Mouse (Mus musculus) ES-E14 (cell line): ENCODE results near the gene Arl15. TPM values are rescaled to one million over a fixed set of nuclear protein-coding genes. Genes with fewer than 3 reads are reported as not detected.

Experiments
- DNase-seq: peaks from one replicate; pipeline ENCODE4 v3.0.0-alpha.2; 2013; ENCODE audit warnings: low read depth, low spot score
- H3K27ac ChIP-seq: 2 replicates; pipeline ENCODE4 v1.5.1; 2012; ENCODE audit warnings: low read depth, mild to moderate bottlenecking, low read length, moderate library complexity, mixed read lengths; ENCODE audit not compliant: poor library complexity, insufficient read depth, severe bottlenecking
- H3K36me3 ChIP-seq: 2 replicates; pipeline ENCODE4 v1.6.1; 2012; ENCODE audit warnings: mild to moderate bottlenecking, low read length, moderate library complexity, mixed read lengths; ENCODE audit not compliant: control insufficient read depth, poor library complexity, insufficient read depth, severe bottlenecking
- H3K4me1 ChIP-seq, 2 experiments: fragments of 150-350 bp in 1 of 2; sonication (generic) in 1 of 2; 2 replicates each; pipeline ENCODE4 v1.6.1; 2012; ENCODE audit warnings: low read length in 2 of 2, mild to moderate bottlenecking in 1 of 2, mixed read lengths in 1 of 2; ENCODE audit not compliant: control insufficient read depth in 2 of 2, insufficient read depth in 2 of 2, poor library complexity in 1 of 2
- H3K4me3 ChIP-seq, 2 experiments: fragments of 150-350 bp in 1 of 2; sonication (generic) in 1 of 2; 2 replicates each; pipeline ENCODE4 v1.5.1; 2012; ENCODE audit warnings: low read length in 2 of 2, low read depth in 1 of 2, mild to moderate bottlenecking in 1 of 2, mixed read lengths in 1 of 2; ENCODE audit not compliant: insufficient read depth in 1 of 2, poor library complexity in 1 of 2, severe bottlenecking in 1 of 2
- H3K9ac ChIP-seq: 2 replicates; pipeline ENCODE4 v1.6.1; 2012; ENCODE audit warnings: low read depth, mild to moderate bottlenecking, low read length, mixed read lengths; ENCODE audit not compliant: poor library complexity, insufficient read depth, severe bottlenecking
- H3K9me3 ChIP-seq: fragments of 150-350 bp; sonication (generic); 2 replicates; pipeline ENCODE4 v1.6.1; 2012; ENCODE audit warnings: low read depth, mild to moderate bottlenecking, low read length; ENCODE audit not compliant: control insufficient read depth, insufficient read depth
- CHD2 ChIP-seq: IDR thresholded peaks from 2 replicates; pipeline ENCODE4 v1.6.1; 2014; ENCODE audit warnings: mild to moderate bottlenecking, low read depth, low read length, inconsistent platforms
- HCFC1 ChIP-seq: IDR thresholded peaks from 2 replicates; pipeline ENCODE4 v1.6.1; 2012; ENCODE audit warnings: low read length, inconsistent platforms, borderline replicate concordance; ENCODE audit not compliant: insufficient read depth
- MAFK ChIP-seq: IDR thresholded peaks from 2 replicates; pipeline ENCODE4 v1.6.1; 2014; ENCODE audit warnings: mild to moderate bottlenecking, low read depth, low read length, inconsistent platforms; ENCODE audit not compliant: insufficient read depth
- ZC3H11A ChIP-seq: IDR thresholded peaks from 2 replicates; pipeline ENCODE4 v1.6.1; 2012; ENCODE audit warnings: low read depth, mild to moderate bottlenecking, inconsistent platforms, low read length, borderline replicate concordance
- ZNF384 ChIP-seq: IDR thresholded peaks from 2 replicates; pipeline ENCODE4 v1.6.1; 2012; ENCODE audit warnings: low read depth, low read length, inconsistent platforms
- in situ Hi-C, 2 experiments: fragments of 600-800 bp; cut with MboI; formaldehyde crosslinking; loops; one replicate each; pipeline ENCODE4 v1.15.1; 2025; ENCODE audit warnings: low sequenced_read_pairs in 2 of 2, inconsistent platforms in 1 of 2; ENCODE audit not compliant: unreplicated experiment in 2 of 2
- total RNA-seq: library from RNA; depleted of rRNA; stranded (reverse); fragments of 300-350 nt; gene quantifications from 2 replicates; pipeline ENCODE4 v1.2.3, GENCODE M21; 2012

Arl15 gene
- total RNA-seq, 1 experiment, result 15.1 TPM

GRCm38 (mm10) chr13:114143247-114143646 lies 348.9 kb downstream of the Arl15 start:
- TF ChIP-seq ZC3H11A (no peak), HCFC1 (no peak), ZNF384 (no peak), CHD2 (no peak), MAFK (no peak)
- Histone ChIP-seq H3K4me3 (no peak overlapping the region), H3K4me1 (no peaks in the 10 kb centered on the region), H3K9me3 (no peaks in the 10 kb centered on the region), H3K27ac (no peak overlapping the region), H3K9ac (no peak overlapping the region), H3K36me3 (no peaks in the 10 kb centered on the region)
- DNase-seq, result no peak
- in situ Hi-C loops, result no loop called here

- no peak for TF ChIP-seq CHD2
- no peak for TF ChIP-seq ZNF384
- TF ChIP-seq MAFK, result no peak
- TF ChIP-seq ZC3H11A, result no peak
- no peak for TF ChIP-seq HCFC1
- H3K36me3 ChIP-seq, result no peaks in the 10 kb centered on the region
- no peaks in the 10 kb centered on the region for H3K9me3 ChIP-seq
- no peaks in the 10 kb centered on the region for H3K4me1 ChIP-seq
- H3K27ac ChIP-seq, result no peak overlapping the region
- in situ Hi-C loops, result no loop called here
- no peak overlapping the region for H3K9ac ChIP-seq
- DNase-seq, result no peak
- no peak overlapping the region for H3K4me3 ChIP-seq
Observed at GRCm38 (mm10) chr13:114144052-114145046, 350.0 kb downstream of the Arl15 start.

- TF ChIP-seq HCFC1, result no peak
- no peak for TF ChIP-seq ZNF384
- no peak for TF ChIP-seq CHD2
- TF ChIP-seq MAFK, result no peak
- no peak for TF ChIP-seq ZC3H11A
Observed at GRCm38 (mm10) chr13:114145249-114145648, 350.9 kb downstream of the Arl15 start.

DNA sequence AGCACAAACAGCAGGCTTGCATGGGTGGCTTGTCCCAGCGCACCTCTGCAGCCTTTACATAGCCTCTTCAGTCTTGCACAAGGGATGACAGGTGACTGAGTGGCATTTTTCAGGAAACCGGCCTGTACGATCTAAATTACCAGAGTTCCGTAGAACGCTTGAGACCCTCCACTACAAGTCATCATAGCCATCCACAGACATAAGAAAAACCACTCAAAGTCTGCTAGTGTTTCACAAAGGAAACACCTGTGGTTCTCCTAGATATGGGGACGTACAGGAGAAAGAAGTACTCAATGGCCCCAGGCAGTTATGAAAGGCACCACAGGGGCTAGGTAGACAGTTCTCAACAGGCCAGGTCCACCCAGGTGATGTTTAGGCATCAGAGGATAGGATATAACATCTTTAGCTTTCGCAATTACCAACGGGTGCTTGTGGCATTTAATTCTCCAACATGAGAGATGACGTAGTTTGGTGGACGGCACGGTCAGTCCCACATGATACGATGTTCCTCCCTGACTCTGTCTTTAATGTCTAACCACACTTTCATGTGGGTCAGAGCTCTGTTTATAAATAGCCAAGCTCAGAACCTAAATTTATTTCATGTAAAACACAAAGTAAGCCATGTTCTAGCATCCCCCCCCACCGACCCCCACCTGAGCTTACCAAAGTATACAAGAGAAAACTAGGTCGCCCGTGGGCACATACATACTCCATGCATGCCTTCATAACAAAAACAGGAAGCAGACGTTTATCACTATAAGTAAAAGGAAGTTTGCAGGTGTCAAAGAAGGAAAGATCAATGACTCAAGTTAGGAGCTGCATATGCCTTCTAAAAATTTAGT lies 356.8 kb downstream of the Arl15 start:
- Histone ChIP-seq H3K27ac (no peak overlapping the region), H3K9me3 (no peaks in the 10 kb centered on the region), H3K9ac (no peak overlapping the region), H3K36me3 (peaks cover 2% of the 10 kb centered on the region; the same call in 1 of the 2 replicates), H3K4me1 (no peaks in the 10 kb centered on the region), H3K4me3 (no peak overlapping the region)
- no peak for DNase-seq
- in situ Hi-C loops, result no loop called here
- no peak for TF ChIP-seq ZNF384

More at GRCm38 (mm10) chr13:114145249-114145648, 350.9 kb downstream of the Arl15 start:
- Histone ChIP-seq H3K36me3 (no peaks in the 10 kb centered on the region), H3K9ac (no peak overlapping the region), H3K4me3 (no peak overlapping the region), H3K27ac (no peak overlapping the region), H3K9me3 (no peaks in the 10 kb centered on the region), H3K4me1 (no peaks in the 10 kb centered on the region)
- in situ Hi-C loops, result no loop called here
- no peak for DNase-seq
